Mouse (Mus musculus) neutrophil, adult 5-6 weeks (primary cell): ENCODE measurements around the gene Ankrd28. TPM values are rescaled to one million over a fixed set of nuclear protein-coding genes. Genes with fewer than 3 reads are reported as not detected.
A peak's percentile ranks its signal among the peaks of the same experiment; 100 is the strongest.

ENCODE experiments used
- ATAC-seq: fragments of 151-379, 151-347 bp; 2 replicates; pipeline ENCODE4 v1.8.0; 2017; ENCODE audit warnings: mild to moderate bottlenecking, moderate TSS enrichment; ENCODE audit not compliant: insufficient number of reproducible peaks, poor library complexity, low FRiP score, severe bottlenecking; ENCODE audit errors: extremely low read depth
- total RNA-seq: library from RNA; stranded (forward); fragments of 200-1000 nt; gene quantifications from 2 replicates; pipeline ENCODE4 v1.2.3, GENCODE M21; 2017

Ankrd28 gene
- total RNA-seq, 1 experiment from 2014 or later = 21.4 TPM

DNA sequence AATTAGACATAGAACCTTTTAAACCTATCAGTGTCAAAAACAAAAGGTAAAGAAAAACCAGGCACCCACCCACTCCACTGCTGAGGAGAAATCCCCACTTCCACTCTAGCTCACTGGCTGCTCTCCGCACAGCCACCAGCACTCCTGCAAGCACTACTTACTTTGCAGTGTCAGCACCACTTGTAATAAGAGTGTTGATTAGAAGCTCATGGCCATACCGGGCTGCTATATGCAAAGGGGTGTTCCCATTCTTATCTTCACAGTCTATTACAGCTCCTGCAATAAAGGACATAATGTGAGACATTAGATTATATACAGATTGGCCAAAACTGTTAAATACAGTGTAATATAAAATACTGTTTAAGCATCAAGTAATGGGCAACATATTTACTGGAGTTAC is 95.6 kb downstream of the Ankrd28 start:
- no peak for ATAC-seq

DNA sequence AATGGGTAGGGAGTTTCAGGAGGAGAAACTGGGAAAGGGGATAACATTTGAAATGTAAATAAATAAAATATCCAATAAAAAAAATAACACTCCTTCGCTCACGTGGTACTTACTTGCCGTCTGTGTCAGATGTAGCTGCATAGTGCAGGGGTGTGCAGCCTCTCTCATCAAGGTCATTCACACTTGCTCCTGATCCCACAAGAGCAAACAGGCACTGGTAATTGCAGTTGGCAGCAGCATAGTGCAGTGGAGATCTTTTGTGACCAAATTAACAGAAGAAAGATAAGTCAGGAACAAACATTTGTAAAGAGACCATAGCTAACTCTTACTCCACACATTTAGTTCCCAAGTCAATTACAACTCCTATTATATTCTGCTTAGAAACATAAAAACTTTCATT is 102.9 kb downstream of the Ankrd28 start:
- ATAC-seq = no peak

DNA sequence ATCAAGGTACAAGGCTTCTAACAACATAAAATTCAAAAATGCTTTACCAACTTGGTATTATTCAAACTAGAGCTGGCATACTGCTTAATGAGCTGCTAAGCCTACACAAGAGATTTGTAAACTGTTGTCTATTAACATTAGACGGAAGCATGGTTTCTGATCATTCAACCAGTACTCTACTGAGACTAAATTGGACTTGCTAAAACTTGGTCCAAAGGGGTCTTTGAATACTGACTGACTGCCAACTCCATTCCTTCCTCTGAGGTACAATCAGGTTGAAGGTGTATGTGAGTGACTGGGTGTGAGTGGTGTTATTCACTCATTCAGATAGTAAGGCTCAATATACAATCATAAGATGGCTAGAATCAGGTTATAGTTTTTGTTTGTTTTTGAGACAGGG is 107.7 kb downstream of the Ankrd28 start:
- no peak for ATAC-seq

DNA sequence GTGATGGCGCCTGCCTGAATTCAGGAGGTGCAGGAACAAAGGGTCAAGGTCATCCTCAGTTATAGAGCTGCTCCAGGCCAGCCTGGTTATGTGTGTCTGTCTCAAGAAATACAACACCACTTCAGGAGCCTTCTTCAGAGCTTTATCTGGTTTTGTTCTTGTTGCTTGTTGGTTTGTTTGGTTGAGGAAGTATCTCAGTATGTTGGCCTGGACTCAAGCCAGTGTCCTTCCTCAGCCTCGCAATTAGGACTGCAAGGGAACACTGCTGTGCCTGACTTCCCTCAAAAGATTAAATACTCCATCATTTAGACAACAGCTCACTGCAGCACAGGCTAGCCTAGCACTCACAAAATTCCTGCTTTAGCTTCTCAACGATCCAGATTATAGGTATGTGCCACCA is 109.2 kb downstream of the Ankrd28 start:
- no peak for ATAC-seq

DNA sequence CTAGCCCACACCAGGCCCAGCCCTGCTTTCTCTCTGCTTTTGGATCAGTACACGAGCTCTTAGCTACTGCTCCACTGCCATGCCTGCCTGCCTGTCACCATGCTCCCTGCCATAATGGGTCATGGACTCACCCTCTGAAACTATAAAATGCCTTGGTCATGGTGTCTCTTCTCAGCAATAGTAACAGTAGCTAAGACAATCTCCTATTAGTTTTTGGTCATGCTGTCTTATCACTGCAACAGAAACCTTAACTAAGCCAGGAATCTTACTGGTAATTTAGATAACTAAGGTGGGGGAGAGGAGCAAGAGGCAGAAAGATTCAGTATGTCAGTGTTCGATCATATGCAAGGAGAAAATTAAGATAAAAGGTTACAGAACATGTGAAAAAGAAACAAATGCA is 112.1 kb downstream of the Ankrd28 start:
- no peak for ATAC-seq

DNA sequence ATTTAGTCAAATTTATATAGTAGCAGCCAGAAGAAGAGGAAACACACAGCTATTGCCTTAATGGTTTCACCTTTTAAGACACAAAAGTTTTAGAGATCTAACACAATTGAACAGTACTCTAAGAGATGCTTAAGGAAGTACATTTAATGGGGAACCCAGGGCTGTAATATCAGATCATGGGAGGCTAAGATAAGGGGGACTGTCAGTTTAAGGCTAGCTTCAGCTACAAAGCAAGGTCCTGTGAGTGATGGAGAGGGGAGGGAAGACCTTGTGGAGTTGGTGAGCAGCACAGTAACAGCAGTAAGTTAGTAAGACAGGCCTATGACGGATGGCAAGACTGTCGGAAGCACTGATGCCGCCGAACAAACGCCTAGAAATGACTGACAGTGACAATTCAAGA is 113.1 kb downstream of the Ankrd28 start:
- no peak for ATAC-seq

DNA sequence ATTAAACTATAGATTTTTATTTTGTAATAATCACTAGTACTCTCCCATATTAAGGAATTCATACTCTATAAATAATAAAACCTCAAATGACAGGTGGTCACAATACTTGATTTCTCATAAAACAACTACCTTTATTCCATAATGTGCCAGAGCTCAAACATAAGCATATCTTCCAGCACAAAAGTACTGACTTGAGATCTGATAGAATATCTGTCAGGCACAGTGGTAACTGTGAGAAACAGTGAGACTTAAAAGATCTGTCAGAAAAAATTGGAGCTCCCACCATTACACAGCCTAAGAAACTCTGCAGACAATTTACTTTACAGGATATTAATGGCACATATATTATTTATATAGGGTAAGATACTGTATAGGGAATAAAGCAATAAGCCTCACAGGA is 114.8 kb downstream of the Ankrd28 start:
- ATAC-seq = no peak

DNA sequence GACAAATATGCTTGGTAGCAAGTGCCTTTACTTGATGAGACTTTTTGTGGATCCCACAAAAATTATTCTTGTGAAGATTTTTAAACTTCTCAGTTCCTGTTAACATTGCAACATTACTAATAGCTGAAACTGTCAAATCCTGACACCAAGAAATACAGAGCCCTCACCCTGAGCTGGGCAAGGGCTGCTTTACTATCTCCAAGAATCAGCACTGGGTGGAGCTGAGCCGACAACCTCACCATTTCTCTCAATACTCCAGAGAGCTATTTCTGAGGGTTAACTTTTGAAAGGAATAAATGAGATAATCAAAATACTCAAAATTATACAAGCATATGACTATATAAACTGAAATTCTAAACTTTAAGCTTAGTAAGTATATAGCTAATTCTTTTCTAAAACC is 121.1 kb downstream of the Ankrd28 start:
- ATAC-seq = no peak

DNA sequence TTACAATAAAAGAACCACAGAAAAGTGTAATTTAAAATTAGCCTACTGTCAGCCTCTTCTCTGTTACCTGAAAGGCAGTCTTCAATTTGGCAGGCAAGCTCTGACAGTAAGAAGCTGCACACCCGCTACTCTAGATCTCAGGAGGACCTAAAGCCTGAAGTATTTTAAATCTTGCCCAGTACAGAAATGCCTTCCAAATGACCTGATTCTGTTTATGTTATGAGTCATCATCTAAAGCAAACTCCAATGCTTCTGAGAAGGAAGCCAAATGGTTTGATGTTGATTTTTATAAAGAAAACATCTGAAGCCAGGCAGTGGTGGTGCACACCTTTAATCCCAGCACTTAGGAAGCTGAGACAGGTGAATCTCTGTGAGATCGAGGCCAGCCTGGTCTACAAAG is 130.1 kb downstream of the Ankrd28 start:
- ATAC-seq = no peak

DNA sequence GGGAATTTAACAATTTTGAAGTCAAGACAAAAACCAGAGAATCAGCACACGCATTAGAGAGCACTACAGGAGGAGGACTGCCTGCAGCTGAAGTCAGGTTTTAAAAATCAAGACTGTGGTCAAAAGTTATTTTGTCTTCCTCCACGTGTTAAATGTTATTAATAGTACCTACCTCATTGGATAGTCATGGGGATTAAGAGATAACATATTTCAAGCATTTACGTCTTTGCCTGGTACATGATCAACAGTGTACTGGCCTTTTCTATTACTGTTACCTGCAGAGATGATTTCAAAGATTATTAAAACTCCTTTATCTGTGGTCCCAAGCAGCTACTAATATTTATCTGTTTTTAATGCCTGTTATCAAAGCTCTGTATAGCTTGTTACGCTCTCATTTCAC is 132.7 kb downstream of the Ankrd28 start:
- no peak for ATAC-seq

DNA sequence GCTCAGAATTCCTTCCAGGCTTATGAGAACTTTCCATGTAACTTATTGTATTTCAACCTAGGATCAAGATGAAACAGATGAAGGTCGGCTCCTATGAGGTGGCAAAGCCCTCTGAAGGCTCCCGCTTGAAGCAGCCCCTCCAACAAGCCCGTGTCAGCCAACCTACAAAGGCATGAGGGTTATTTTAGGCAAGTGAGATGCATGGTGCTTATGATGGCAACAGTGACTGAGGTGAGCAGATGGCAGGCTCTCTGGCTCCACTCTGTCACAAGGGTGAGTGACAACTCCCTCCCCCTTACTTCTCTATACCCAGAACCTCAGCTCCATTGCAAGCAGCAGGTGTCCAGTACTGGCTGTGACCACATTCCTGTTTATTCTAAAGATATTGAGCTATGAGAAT is 133.1 kb downstream of the Ankrd28 start:
- no peak for ATAC-seq

DNA sequence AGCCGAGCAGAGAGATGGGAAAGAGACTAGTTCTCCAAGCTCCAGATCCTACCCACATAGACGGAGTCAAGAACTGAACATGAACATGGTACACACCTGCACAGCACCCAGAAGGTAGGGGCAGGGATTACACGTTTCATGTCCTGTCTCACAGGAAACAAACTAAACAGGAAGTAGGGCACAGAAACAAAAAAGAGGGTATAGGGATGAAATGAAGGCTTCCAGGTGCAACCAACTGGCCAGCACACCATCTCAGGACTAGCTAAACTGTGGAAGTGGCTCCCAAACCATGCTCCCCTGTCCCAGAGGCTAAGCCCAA is 133.5 kb downstream of the Ankrd28 start:
- ATAC-seq = 0 out of 2 replicates have a peak, but pooled peaks have one; percentile 19

DNA sequence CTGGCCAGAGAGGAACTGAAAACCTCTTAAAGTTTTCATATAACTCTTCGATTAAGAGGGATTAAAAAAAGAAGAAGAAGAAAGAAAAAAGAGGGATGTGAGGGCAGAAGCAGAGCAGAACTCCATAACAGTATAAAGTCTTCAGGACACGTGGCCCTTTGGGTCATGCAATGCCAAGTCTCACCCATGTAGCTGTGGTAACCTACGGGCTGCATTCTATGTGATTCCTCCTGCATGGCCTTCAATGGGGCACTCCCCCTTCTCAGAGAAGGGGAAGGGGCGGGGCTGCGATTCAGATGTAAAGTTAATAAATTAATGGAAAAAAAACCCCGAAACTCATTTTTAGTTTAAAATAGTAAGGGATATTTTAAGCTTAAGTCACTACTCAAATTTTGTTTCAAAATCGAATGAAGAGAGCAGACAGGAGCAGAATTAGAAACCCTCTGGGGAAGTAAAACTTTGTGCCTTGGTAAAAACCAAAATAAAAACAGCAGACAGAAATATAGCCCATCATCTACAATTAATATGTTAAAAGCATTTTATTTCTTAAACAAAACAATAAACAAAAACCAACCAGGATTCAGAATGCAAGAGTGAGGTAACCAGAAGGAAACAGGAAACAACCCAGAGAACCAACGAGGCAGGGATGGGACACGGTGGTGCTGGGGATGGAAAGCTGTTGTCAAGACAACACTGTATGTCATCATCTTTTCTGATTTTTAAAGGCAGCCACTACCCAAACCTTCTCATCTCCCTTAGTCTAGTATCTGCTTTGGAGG is 134.1 kb downstream of the Ankrd28 start:
- ATAC-seq = 0 out of 2 replicates have a peak, but pooled peaks have one; percentile 51

DNA sequence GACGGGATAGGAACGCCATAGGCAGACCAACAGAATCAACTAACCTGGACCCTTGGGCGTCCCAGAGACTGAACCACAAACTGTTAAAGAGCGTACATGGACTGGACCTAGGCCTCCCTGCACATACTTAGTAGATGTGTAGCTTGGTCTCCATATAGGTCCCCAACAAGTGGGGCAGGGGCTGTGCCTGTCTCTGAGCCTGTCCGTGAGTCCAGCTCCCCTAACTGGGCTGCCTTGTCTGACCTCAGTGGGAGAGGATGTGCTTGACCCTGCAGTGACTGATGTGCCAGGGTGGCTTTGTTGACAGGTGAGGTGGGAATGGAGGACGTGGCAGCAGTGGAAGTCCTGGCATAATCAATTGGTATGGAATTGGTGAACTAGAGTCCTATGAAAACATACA is 137.9 kb downstream of the Ankrd28 start:
- no peak for ATAC-seq

DNA sequence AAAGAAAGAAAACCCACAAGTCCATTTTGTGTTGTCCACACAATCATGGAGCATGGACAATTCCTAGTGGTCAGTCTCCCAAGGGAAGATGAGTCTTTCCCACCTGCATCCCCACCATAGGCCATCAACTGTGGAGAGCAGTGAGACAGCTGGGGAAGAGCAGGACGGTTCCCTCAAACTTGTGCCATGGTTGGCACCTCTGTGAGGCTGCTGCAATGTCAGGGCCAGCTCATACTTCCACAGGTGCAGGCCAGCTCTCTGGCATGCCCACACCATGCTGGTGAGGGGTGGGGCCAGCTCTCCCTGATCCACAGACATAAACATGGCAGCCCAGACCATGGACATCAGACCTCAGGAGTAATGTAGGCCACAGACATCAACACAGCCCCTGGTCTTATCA is 144.2 kb downstream of the Ankrd28 start:
- ATAC-seq = no peak

DNA sequence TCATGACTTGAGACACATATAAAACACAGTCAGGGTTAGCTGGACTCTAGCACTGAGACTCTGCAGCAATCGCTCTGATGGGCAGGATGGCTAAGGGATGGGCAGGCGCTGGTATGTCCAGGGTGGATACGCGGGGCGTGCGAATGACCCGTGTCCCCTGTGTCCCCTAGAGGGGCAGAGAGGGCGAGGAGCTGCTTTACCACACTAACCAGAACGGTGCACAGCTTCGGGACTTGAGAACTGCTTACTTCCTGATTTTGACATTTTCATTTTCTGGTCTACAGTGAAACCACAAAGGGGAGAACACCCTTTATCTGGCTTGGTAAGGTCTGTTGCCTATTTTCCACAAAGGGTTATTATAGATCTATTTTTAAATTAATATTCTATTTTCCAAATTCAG is 144.8 kb downstream of the Ankrd28 start:
- peak; percentile 73 for ATAC-seq

DNA sequence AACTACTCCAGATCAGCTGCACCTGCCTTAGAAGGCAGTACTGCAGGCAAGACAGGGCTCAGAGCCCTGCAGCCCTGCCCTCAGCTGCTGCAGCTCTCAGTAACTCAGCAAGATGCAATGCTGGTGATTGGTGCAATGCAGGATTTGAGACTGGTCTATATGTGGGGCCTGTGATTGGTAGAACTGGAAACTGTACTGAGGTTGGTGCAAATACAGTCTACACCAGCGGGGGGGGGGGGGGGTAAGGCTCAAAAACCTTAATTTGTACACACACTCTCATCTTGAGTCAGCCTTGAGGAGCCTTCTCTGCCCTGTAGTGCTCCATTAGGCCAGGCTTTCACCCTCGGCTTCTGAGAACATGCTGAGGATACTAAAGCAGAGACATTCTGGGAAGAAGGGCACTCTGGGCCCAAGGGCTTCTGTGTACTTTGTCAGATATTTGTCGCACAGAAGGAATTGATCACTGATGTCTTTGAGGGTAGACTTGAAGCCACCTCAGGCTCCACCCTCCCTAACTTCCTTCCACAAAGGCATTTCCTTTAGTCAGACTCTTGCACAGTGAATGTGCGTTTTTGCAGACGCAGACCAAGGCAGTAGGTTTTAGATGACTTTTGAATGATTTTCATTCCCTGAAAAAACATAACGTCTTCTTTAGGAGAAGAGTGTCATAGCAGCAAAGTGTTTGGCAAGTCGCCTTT is 146.0 kb downstream of the Ankrd28 start:
- peak; percentile 54; the same call in 1 of the 2 replicates for ATAC-seq

DNA sequence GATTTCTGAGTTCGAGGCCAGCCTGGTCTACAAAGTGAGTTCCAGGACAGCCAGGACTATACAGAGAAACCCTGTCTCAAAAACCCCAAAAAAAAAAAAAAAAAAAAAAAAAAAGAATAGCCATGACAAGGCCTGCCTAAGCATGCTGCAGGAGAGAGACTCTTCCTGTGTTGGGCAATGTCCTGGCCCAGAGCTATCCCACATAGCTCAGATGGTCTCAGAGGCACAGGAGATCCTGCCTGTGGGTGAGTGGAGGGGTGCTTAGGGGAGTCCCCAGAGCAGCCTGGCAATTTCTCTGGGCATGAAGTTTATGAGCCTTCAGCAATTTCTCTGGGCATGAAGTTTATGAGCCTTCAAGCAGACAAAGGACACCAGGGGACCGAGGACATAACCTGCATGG is 146.8 kb downstream of the Ankrd28 start:
- no peak for ATAC-seq

DNA sequence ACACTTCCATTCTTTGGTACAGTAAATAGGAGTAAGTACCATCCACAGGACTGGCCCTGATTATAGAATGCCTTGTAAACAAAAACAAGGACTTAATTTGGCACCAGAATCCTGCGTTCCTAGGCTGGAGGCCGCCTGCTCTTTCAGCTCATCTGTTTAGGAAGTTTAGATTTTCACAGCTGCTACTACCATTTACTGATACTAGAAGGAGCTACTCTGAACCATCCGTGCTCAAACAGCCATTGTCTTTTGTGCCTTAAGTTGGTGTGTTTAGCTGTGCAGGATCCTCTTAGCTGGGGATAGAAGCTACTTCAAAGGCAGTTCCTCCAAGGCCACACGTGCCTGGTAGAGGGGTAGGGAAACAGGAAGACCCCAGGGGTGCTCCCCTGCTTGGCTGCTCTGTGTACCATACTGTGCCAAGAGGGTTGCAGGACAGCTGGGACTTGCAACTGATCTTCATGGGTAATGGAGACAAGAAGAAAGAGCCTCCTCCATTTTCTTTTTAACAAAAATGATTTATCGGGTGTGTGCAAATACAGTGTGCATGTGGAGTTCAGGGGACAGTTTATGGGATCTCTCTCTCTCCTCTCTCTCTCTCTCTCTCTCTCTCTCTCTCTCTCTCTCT is 148.4 kb downstream of the Ankrd28 start:
- ATAC-seq = no peak

DNA sequence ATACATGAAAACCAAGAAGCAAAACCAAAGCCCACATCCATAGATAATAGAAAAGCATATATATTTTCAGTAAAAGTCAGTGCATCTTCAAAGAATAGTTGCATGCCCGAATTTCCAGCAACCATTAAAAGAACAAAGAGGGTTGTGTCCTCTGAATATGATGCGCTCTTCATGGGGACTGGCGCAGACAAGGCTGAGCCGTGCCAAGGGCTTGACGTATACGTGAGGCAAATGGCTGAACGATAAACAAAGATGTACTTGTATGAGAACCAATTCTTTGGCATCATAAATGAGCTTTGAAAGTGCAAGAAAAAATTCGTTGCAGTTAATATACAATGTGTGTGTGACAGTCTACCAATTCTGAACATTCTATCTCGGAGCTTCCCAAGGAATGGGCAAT is 149.2 kb downstream of the Ankrd28 start:
- ATAC-seq = no peak
